Mouse (Mus musculus): ENCODE results near the gene Armc12. TPM values are rescaled to one million over a fixed set of nuclear protein-coding genes. Genes with fewer than 3 reads are reported as not detected.

Gene Armc12
- total and polyA plus RNA-seq, 3 experiments = 0.15 TPM; not detected in 2

DNA sequence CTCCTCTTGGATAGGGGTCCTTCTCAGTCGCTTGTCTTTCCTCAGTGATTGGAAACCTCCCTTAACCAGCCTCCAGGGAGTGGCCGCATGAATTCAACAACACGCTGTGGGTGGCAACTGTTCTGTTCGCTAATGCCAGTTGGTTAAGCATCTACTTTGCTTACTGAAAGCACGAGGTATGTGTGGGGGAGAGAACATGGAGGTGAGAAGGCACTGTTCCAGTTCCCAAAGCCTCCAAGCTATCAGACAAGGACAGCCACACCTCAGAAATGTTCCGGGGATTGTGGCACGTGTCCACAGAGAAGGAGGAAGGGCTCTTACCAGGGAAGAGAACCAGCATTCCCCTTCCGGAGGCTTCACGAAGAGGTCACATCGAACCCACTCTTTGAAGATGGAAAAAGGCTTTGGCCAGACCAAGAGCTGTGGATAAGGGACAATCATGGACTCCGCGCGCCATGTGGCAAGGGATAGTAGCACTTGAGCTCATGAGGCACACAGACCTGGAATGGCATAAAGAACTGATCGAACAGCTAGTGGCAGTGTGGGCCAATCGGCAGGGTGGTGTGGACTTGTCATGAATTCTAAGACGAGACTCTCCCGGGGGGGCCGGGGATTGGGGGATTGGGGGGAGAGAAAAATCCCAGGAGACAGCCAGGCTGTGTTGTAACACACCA lies 42.9 kb upstream of the Armc12 start:
- no peaks in the 10 kb centered on the region; a peak in 1 of 4 replicates for H3K4me1 ChIP-seq (ENCODE audit: control insufficient read depth in 1 of 2, insufficient read depth in 2 of 2, low read length in 2 of 2)
- no peaks in the 10 kb centered on the region for H3K9me3 ChIP-seq (replicated peaks; ENCODE audit: insufficient read depth, low read length)
- no peak overlapping the region for H3K27ac ChIP-seq (ENCODE audit: control insufficient read depth, low read depth, low read length)
- H3K4me3 ChIP-seq (ENCODE audit: control insufficient read depth in 1 of 2, insufficient read depth in 1 of 2, low read depth in 2 of 2, low read length in 2 of 2) = no peak overlapping the region
- peaks cover 0 to 6% of the 10 kb centered on the region in 2 experiments; a peak in 2 of 4 replicates for H3K36me3 ChIP-seq (ENCODE audit: control insufficient read depth in 1 of 2, insufficient read depth in 2 of 2, low read length in 2 of 2)
- H3K27me3 ChIP-seq (ENCODE audit: control insufficient read depth in 1 of 2, insufficient read depth in 2 of 2, low read length in 2 of 2) = no peaks in the 10 kb centered on the region
- no peak for DNase-seq (ENCODE audit: low read depth, low spot score)
- TF ChIP-seq JUND (IDR thresholded peaks at IDR 0.05; ENCODE audit: low read depth, low read length) (no peak), SIN3A (IDR thresholded peaks at IDR 0.05; ENCODE audit: low read length) (no peak)
- H3K9ac ChIP-seq (ENCODE audit: control insufficient read depth, low read depth, low read length, poor library complexity, severe bottlenecking) = no peak overlapping the region
- H3K79me2 ChIP-seq (ENCODE audit: control insufficient read depth, insufficient read depth, low read length, poor library complexity) = peaks cover 18% of the 10 kb centered on the region

DNA sequence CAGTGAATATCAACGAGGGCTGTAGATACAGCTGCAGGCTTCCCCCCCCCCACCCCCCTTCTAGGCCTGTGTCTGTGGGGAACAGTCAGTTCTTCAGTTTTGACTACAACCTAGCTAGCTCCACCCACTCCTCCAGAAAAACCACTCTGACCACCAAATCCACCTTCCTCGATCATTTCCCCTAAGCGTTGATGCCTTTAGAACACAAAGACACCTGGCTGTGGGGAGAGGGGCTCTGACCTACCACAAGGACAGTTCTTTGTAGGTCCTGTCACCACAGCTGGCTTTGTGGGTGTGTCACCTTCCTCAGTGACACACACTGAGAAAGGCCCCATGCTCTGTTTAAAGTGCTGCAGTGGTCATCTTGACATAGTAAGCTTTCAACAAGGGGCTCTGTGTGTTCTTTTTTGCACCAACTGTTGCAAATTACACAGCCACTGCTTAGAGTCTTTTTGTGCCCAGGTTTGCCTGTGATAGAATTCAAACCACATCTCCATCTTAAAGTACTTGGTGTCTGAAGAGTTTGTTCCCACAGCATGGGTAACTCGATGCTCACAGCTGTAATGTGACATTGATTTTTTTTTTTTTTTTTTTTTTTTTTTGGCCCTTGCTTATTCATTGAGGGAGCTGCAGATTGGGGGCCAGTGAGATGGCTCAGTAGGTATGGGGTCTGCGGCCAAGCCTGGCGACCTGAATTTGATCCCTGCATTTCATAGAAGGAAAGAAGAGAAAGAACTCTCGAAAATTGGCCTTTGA lies 42.2 kb upstream of the Armc12 start:
- Histone ChIP-seq H3K27ac (ENCODE audit: control insufficient read depth, low read depth, low read length) (no peak overlapping the region), H3K79me2 (ENCODE audit: control insufficient read depth, insufficient read depth, low read length, poor library complexity) (peaks cover 15% of the 10 kb centered on the region), H3K4me1 (ENCODE audit: control insufficient read depth in 1 of 2, insufficient read depth in 2 of 2, low read length in 2 of 2) (no peaks in the 10 kb centered on the region; a peak in 1 of 4 replicates), H3K4me3 (ENCODE audit: control insufficient read depth in 1 of 2, insufficient read depth in 1 of 2, low read depth in 2 of 2, low read length in 2 of 2) (no peak overlapping the region), H3K36me3 (ENCODE audit: control insufficient read depth in 1 of 2, insufficient read depth in 2 of 2, low read length in 2 of 2) (peaks cover 0 to 6% of the 10 kb centered on the region in 2 experiments; a peak in 2 of 4 replicates), H3K9me3 (replicated peaks; ENCODE audit: insufficient read depth, low read length) (no peaks in the 10 kb centered on the region), H3K9ac (ENCODE audit: control insufficient read depth, low read depth, low read length, poor library complexity, severe bottlenecking) (no peak overlapping the region), H3K27me3 (ENCODE audit: control insufficient read depth in 1 of 2, insufficient read depth in 2 of 2, low read length in 2 of 2) (no peaks in the 10 kb centered on the region)
- DNase-seq (ENCODE audit: low read depth, low spot score) = no peak
- 0 out of 2 replicates have a peak, but pooled peaks have one; percentile 28 for TF ChIP-seq ZNF384 (IDR thresholded peaks at IDR 0.05; ENCODE audit: low read depth, low read length)
- TF ChIP-seq GATA1 (IDR thresholded peaks at IDR 0.05; ENCODE audit: low read depth, low read length) = no peak
- TF ChIP-seq POLR2AphosphoS5 (IDR thresholded peaks at IDR 0.05; ENCODE audit: borderline replicate concordance, low read depth, low read length) = no peak
- no peak for TF ChIP-seq EP300 (IDR thresholded peaks at IDR 0.05; ENCODE audit: low read depth in 1 of 2, low read length in 2 of 2)

DNA sequence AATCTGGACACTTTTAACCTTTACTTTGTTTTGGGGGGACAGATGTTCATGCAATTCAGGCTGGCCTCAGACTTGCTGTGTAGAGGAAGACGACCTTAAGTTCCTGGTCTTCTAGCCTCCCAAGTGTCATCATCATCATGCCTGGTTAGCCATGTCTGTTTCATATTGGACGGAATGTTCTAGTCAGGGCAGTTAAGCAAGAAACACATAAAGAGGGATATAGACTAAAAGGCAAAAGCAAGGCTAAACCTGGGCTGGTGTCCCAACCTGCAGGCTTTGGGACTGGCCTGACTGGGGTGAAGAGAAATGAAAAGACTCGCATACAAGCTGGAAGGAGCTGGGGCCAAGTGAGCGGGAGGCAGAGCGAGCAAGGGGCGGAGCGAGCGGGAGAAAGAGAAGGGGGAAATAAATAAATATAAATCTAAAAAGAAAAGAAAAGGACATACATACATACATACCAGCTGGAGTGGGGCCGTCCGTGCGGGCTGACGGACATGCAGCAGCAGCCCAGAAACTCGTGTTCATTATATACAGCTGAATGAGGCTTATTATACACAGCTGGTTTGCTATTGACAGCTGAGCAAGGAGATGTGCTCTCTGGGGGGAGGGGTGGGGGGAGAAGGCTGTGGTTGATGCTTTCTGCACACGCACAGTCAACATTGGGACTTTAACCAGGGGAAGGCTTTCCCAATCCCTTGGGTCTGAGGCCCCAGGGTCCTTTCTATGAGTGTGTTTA lies 39.4 kb upstream of the Armc12 start:
- TF ChIP-seq CHD2 (IDR thresholded peaks at IDR 0.05; ENCODE audit: low read length) (no peak), ELF1 (IDR thresholded peaks at IDR 0.05; ENCODE audit: low read depth, low read length) (no peak), NRF1 (IDR thresholded peaks at IDR 0.05; ENCODE audit: insufficient read depth, low read depth, low read length, poor library complexity, severe bottlenecking) (no peak), ZNF384 (IDR thresholded peaks at IDR 0.05; ENCODE audit: low read depth, low read length) (no peak), KAT2A (conservative IDR thresholded peaks at IDR 0.05; ENCODE audit: low read depth, low read length) (no peak), HCFC1 (IDR thresholded peaks at IDR 0.05; ENCODE audit: low read depth, low read length) (no peak), MYB (IDR thresholded peaks at IDR 0.05; ENCODE audit: low read depth, low read length) (no peak), MAZ (IDR thresholded peaks at IDR 0.05; ENCODE audit: low read depth, low read length) (no peak), UBTF (IDR thresholded peaks at IDR 0.05; ENCODE audit: borderline replicate concordance, insufficient read depth, low read depth, low read length) (no peak), NELFE (IDR thresholded peaks at IDR 0.05; ENCODE audit: low read depth, low read length) (no peak), EP300 (IDR thresholded peaks at IDR 0.05; ENCODE audit: low read depth in 1 of 2, low read length in 2 of 2) (no peak), ZC3H11A (IDR thresholded peaks at IDR 0.05; ENCODE audit: low read depth, low read length) (no peak), JUND (IDR thresholded peaks at IDR 0.05; ENCODE audit: low read depth, low read length) (no peak), MAFK (IDR thresholded peaks at IDR 0.05; ENCODE audit: borderline replicate concordance, low read depth, low read length) (no peak), USF2 (IDR thresholded peaks at IDR 0.05; ENCODE audit: borderline replicate concordance in 1 of 2, insufficient read depth in 1 of 2, low read depth in 1 of 2, low read length in 2 of 2) (no peak), MEF2A (IDR thresholded peaks at IDR 0.05; ENCODE audit: extremely low read depth, insufficient replicate concordance, low read depth, low read length, poor library complexity, severe bottlenecking) (no peak)
- Histone ChIP-seq H3K79me2 (ENCODE audit: control insufficient read depth, insufficient read depth, low read length, poor library complexity) (no peaks in the 10 kb centered on the region), H3K4me3 (ENCODE audit: control insufficient read depth in 1 of 2, insufficient read depth in 1 of 2, low read depth in 2 of 2, low read length in 2 of 2) (no peak overlapping the region), H3K9me3 (replicated peaks; ENCODE audit: insufficient read depth, low read length) (no peaks in the 10 kb centered on the region), H3K27me3 (ENCODE audit: control insufficient read depth in 1 of 2, insufficient read depth in 2 of 2, low read length in 2 of 2) (no peaks in the 10 kb centered on the region), H3K36me3 (ENCODE audit: control insufficient read depth in 1 of 2, insufficient read depth in 2 of 2, low read length in 2 of 2) (no peaks in the 10 kb centered on the region), H3K9ac (ENCODE audit: control insufficient read depth, low read depth, low read length, poor library complexity, severe bottlenecking) (no peak overlapping the region), H3K27ac (ENCODE audit: control insufficient read depth, low read depth, low read length) (no peak overlapping the region), H3K4me1 (ENCODE audit: control insufficient read depth in 1 of 2, insufficient read depth in 2 of 2, low read length in 2 of 2) (no peaks in the 10 kb centered on the region; a peak in 1 of 4 replicates)
- no peak for DNase-seq (ENCODE audit: low read depth, low spot score)
